Mouse (Mus musculus) frontal cortex, postnatal 36 days (tissue): ENCODE measurements at regions not wholly inside any gene's neighbourhood (a gene's known extent, or its start where the extent isn't known, plus 50 kb on each side); places are given as distances from the start of the nearest gene placed in this dataset.

Experiments
- DNase-seq, 2 experiments: peaks; one replicate each; pipeline ENCODE4 v3.0.0; 2022; ENCODE audit warnings: low spot score in 2 of 2

GRCm38 (mm10) chr1:103181000-103181399, 1587.3 kb upstream of the Cdh20 start:
- peak in 1 of 2 experiments; percentile 2 for DNase-seq
